Mouse (Mus musculus) thymus, adult 2 months (tissue): ENCODE data around the gene Des. TPM values are rescaled to one million over a fixed set of nuclear protein-coding genes. Genes with fewer than 3 reads are reported as not detected.

Source experiments
- DNase-seq: peaks from one replicate; pipeline ENCODE4 v3.0.0; 2021
- H3K27ac ChIP-seq: fragments of 200-500 bp; 2 replicates; pipeline ENCODE4 v1.5.1; 2012; ENCODE audit warnings: low read length, control low read depth; ENCODE audit not compliant: control insufficient read depth, insufficient read depth
- H3K27me3 ChIP-seq: fragments of 200-500 bp; 2 replicates; pipeline ENCODE4 v1.6.1; 2012; ENCODE audit warnings: mild to moderate bottlenecking, low read length, moderate library complexity, mixed read lengths; ENCODE audit not compliant: control insufficient read depth, insufficient read depth
- H3K36me3 ChIP-seq: fragments of 200-500 bp; 2 replicates; pipeline ENCODE4 v1.6.1; 2012; ENCODE audit warnings: mild to moderate bottlenecking, low read length, moderate library complexity; ENCODE audit not compliant: control insufficient read depth, insufficient read depth
- H3K4me1 ChIP-seq: fragments of 200-500 bp; replicated peaks from 2 replicates; pipeline ENCODE4 v1.6.1; 2012; ENCODE audit warnings: low read length; ENCODE audit not compliant: control insufficient read depth, insufficient read depth
- H3K4me3 ChIP-seq: fragments of 200-500 bp; 2 replicates; pipeline ENCODE4 v1.5.1; 2012; ENCODE audit warnings: mild to moderate bottlenecking, low read length, control low read depth, moderate library complexity; ENCODE audit not compliant: control insufficient read depth, insufficient read depth
- CTCF ChIP-seq: fragments of 200-500 bp; IDR thresholded peaks from 2 replicates; pipeline ENCODE4 v1.5.1; 2012; ENCODE audit warnings: mild to moderate bottlenecking, control low read depth, low read length, moderate library complexity, borderline replicate concordance; ENCODE audit not compliant: control insufficient read depth, poor library complexity, insufficient read depth; ENCODE audit errors: extremely low read depth
- POLR2A ChIP-seq: fragments of 200-500 bp; IDR thresholded peaks from 2 replicates; pipeline ENCODE4 v1.6.1; 2012; ENCODE audit warnings: mild to moderate bottlenecking, low read length, control low read depth, moderate library complexity; ENCODE audit not compliant: control insufficient read depth, poor library complexity, insufficient read depth; ENCODE audit errors: extremely low read depth
- WGBS: fragments of 180-500 bp; shearing (Covaris S2); methylation state at CpG from one replicate; pipeline ENCODE4 v1.1.7; 2018; 5-methylcytosine and 5-hydroxymethylcytosine counted together
- polyA plus RNA-seq: library from polyadenylated mRNA; depleted of rRNA; stranded (reverse); fragments of >200 nt; gene quantifications from 2 replicates; pipeline ENCODE4 v1.2.3, GENCODE M21; 2012

The Des gene
- polyA plus RNA-seq, 1 experiment: 31.6 TPM

DNA sequence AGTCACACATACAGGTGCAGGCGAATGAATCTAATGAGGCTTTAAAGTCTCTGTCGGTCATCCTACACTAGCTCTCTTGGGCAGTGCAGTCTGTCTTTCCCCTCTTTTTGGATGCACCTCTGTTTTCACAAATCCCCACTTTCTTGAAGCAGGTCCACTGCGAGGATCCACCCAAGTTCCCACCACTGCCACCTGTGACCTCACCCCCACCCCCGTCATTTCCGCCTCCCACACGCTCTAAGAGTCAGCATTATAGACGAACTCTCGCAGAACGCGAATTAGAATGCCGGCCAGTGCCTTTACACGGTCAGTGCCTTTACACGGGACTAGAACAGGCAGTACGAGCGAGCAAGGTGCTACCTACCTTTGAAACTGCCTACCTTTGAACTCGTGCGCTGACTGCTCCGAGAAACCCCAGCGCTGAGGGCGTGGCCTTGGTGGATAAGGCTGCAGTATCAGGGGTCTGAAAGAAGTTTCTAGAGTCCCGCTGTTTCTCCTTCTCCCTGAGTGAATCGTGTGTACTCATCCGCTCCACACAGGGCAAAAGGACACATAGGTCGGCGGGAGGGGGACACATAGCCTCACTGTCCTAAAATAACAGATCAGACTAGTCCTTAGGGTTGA is 9.3 kb downstream of the Des start:
- no peak for DNase-seq
- Histone ChIP-seq H3K4me3 (no peak overlapping the region), H3K4me1 (no peaks in the 10 kb centered on the region), H3K27ac (no peak overlapping the region), H3K27me3 (0 out of 2 replicates have a peak, but pooled peaks cover under 1% of the 10 kb centered on the region), H3K36me3 (no peaks in the 10 kb centered on the region)
- no peak for TF ChIP-seq POLR2A
- TF ChIP-seq CTCF: no peak
- 45% methylated on average over 25 of the region's 25 CpGs for WGBS

DNA sequence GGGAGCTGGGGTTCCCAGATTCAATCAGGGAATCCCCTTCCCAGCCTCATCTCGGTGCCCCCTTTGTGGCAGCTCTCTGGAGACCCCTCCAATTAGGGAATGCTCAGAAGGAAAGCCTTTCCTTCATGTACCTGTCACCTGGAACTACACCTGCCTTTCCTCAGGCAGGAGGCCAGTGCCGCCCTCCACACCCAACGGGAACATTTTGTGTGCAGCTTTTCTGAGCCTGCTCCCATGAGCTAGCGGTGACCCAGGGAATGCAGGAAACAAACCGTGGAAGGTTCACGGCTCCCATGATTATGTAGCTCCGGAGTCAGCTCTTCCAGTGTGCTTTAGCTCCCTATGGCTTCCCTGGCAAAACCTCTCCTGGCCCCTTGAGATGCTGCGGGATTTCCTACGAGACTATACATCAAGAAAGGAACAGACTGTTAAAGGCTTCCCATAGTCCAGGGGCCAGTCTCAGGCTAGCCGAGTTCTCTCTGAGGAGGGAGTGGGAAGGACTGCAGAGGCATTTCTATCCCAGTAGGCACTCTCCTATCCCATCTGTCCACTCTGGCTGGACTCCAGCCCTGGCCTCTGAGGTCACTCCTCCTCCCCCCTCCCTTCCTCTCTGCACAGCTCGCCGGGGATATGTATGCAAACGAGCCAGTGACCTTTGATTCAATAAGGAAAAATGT is 10.0 kb downstream of the Des start:
- H3K4me1 ChIP-seq: no peaks in the 10 kb centered on the region
- DNase-seq: no peak
- TF ChIP-seq POLR2A (no peak), CTCF (no peak)
- H3K4me3 ChIP-seq: no peak overlapping the region
- no peaks in the 10 kb centered on the region for H3K36me3 ChIP-seq
- H3K27me3 ChIP-seq: 0 out of 2 replicates have a peak, but pooled peaks cover 5% of the 10 kb centered on the region
- no peak overlapping the region for H3K27ac ChIP-seq
- 70% methylated on average over 13 of the region's 13 CpGs for WGBS

DNA sequence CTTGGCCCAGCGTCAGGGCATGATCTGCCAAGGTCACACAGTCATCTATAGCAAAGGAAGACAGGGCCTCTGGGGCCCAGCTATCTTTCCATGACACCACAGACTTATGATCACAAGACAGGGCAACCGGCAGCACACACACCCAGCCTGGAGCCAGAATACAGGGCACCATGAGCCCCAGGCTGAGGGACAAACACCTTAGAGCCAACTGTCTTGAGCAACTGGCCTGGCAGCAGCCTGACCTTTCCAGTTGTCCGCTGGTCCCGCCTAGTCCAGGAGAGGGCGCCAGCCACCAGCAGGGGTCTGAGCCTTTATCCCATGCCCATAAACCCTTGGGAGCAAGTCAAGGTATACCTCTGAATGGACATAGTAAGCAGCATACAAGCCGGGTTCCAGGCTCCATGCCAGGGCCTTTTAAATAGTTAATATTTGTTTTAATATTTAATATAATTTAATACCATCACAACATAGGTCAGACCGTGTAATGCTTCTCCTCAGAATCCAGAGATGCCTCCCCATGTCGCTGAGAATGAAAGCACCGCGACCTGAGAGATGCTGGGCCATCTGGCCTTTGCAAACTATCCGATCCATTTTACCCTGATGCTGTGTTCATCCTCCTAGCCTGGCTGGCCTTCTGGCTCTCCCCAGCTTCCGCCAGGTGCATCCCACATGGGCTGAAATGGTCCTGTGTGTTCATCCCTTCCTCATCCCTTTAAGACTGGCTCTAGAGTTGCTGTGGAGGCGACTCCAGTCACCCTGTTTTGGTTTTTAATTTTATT is 11.4 kb downstream of the Des start:
- WGBS: 68% methylated on average over 13 of the region's 13 CpGs
- no peak overlapping the region for H3K4me3 ChIP-seq
- TF ChIP-seq POLR2A (no peak), CTCF (no peak)
- H3K4me1 ChIP-seq: no peaks in the 10 kb centered on the region
- H3K36me3 ChIP-seq: no peaks in the 10 kb centered on the region
- H3K27me3 ChIP-seq: 0 out of 2 replicates have a peak, but pooled peaks cover 5% of the 10 kb centered on the region
- H3K27ac ChIP-seq: no peak overlapping the region
- DNase-seq: peak; percentile 11

DNA sequence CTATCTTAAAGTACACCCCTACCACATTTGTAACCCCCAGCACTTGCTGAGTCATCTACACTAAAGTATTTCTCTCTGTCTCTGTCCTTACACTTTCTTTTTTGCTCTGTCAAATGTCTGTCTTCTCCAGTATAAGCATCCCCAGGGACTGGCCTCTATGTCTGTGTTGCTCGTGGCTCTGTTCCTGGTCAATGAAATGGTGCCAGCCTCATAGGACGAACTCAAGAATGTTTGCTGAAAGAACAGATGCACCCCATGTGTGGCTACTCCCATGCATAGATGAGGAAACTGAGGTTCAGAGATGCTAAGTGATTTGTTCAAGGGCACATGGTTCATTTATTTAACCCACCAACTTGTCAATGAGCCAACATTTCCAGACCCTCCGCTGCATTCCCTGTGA is 12.3 kb downstream of the Des start:
- DNase-seq: no peak
- 89% methylated on average over 3 of the region's 3 CpGs for WGBS
- Histone ChIP-seq H3K4me1 (no peaks in the 10 kb centered on the region), H3K4me3 (no peak overlapping the region), H3K36me3 (no peaks in the 10 kb centered on the region), H3K27ac (no peak overlapping the region), H3K27me3 (0 out of 2 replicates have a peak, but pooled peaks cover 5% of the 10 kb centered on the region)
- TF ChIP-seq CTCF (no peak), POLR2A (no peak)

DNA sequence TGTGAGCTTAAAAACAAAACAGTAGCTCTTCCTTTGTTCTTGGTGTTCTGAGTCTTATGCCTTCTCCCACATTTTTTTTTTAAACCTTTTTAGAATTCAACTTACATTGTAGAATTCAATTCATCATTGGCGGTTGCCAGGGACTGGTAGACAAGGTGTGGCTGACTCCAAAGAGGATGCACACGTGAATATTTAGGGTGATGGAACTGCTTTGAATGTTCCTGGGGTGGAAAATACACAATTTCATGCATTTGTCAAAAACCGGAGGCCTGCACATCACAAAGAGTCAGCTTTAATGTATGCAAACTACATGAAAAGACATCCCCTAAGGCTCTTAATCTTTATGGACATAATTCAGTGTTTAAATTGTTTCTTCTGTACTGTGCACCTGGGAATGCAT is 13.1 kb downstream of the Des start:
- WGBS: 85% methylated on average over 3 of the region's 3 CpGs
- Histone ChIP-seq H3K27ac (no peak overlapping the region), H3K4me3 (no peak overlapping the region), H3K36me3 (no peaks in the 10 kb centered on the region), H3K27me3 (0 out of 2 replicates have a peak, but pooled peaks cover 5% of the 10 kb centered on the region), H3K4me1 (no peaks in the 10 kb centered on the region)
- DNase-seq: no peak
- TF ChIP-seq POLR2A: no peak
- no peak for TF ChIP-seq CTCF

DNA sequence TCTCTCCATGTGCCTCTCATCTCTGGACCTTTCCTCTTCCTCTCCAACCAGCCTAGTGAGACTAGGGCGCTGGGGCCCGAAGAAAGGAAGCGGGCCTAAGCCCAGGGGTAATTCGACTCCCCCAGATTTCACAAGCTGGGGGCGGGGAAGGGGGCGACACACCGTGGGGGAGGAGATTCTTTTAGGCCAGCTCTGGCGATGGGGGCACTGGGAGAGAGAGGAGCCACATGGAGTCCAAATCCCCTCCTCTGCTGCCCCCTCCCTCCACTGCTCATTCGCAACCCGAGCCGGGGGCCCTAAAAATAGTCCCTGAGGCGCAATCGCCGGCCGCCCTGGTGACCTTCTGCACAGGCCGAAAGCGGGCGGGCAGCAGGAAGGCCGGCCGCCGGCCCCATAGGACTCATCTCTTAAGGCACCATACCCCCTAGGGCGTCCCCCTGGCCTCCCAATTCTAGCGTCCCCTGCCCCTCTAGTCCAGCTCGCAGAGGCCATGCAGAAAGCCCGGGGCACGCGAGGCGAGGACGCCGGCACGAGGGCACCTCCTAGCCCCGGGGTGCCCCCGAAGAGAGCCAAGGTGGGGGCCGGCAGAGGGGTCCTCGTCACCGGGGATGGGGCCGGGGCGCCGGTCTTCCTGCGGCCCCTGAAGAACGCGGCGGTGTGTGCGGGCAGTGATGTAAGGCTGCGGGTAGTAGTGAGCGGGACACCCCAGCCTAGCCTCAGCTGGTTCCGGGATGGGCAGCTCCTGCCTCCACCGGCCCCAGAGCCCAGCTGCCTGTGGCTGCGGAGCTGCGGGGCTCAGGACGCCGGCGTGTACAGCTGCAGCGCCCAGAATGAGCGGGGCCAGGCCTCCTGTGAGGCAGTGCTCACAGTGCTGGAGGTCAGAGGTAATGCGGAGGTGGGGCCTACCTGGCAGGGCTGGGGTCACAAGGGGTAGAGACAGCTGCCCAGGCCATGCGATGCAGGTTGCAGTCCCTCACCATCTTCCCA is 15.1 kb downstream of the Des start, which contains the start of gene Speg:
Gene Speg (plus strand): TSS at position 348 of the 987 bp plus-strand sequence.
- Histone ChIP-seq H3K27ac (no peak within 1 kb of the TSS), H3K36me3 (no peaks in the 10 kb centered on the region), H3K4me3 (no peak within 1 kb of the TSS), H3K27me3 (0 out of 2 replicates have a peak, but pooled peaks cover 7% of the 10 kb centered on the region), H3K4me1 (no peaks in the 10 kb centered on the region)
- WGBS: 21% methylated on average over 57 of the region's 57 CpGs
- no peak for DNase-seq
- TF ChIP-seq CTCF (no peak), POLR2A (no peak)
